Mouse (Mus musculus) liver, postnatal 0 days (tissue): Measurements from ENCODE around the gene Npl. TPM values are rescaled to one million over a fixed set of nuclear protein-coding genes. Genes with fewer than 3 reads are reported as not detected.

Experiments
- ATAC-seq: fragments of 200-750 bp; cut with Nextera tagmentation; 2 replicates; pipeline ENCODE4 v1.8.0; 2017; ENCODE audit warnings: mild to moderate bottlenecking, moderate library complexity
- DNase-seq: peaks from one replicate; pipeline ENCODE4 v3.0.0-alpha.2; 2016
- H3K27ac ChIP-seq: fragments of 300-500 bp; sonication (generic); 2 replicates; pipeline ENCODE4 v1.5.1; 2014; ENCODE audit warnings: antibody characterized with exemption, moderate library complexity, mild to moderate bottlenecking, low read depth
- H3K27me3 ChIP-seq: fragments of 300-500 bp; sonication (generic); 2 replicates; pipeline ENCODE4 v1.6.1; 2014; ENCODE audit warnings: low read length, control low read depth, mixed read lengths; ENCODE audit not compliant: insufficient read depth
- H3K36me3 ChIP-seq: fragments of 300-500 bp; sonication (generic); replicated peaks from 2 replicates; pipeline ENCODE4 v1.6.1; 2014; ENCODE audit warnings: mild to moderate bottlenecking, control low read depth, low read length, moderate library complexity, mixed read lengths; ENCODE audit not compliant: insufficient read depth
- H3K4me1 ChIP-seq: fragments of 300-500 bp; sonication (generic); 2 replicates; pipeline ENCODE4 v1.6.1; 2014; ENCODE audit warnings: antibody characterized with exemption, mild to moderate bottlenecking, control low read depth; ENCODE audit not compliant: insufficient read depth
- H3K4me2 ChIP-seq: fragments of 300-500 bp; sonication (generic); 2 replicates; pipeline ENCODE4 v1.6.1; 2014; ENCODE audit warnings: low read depth, mild to moderate bottlenecking, low read length, moderate library complexity, mixed read lengths
- H3K4me3 ChIP-seq: fragments of 300-500 bp; sonication (generic); 2 replicates; pipeline ENCODE4 v1.5.1; 2014; ENCODE audit warnings: low read depth, low read length
- H3K9ac ChIP-seq: fragments of 300-500 bp; sonication (generic); replicated peaks from 2 replicates; pipeline ENCODE4 v1.6.1; 2014; ENCODE audit warnings: mild to moderate bottlenecking, moderate library complexity
- H3K9me3 ChIP-seq: fragments of 300-500 bp; sonication (generic); 2 replicates; pipeline ENCODE4 v1.6.1; 2016; ENCODE audit warnings: mild to moderate bottlenecking, control low read depth, low read length, mixed read lengths
- CTCF ChIP-seq: sonication (generic); IDR thresholded peaks from 2 replicates; pipeline ENCODE4 v1.5.1; 2016; ENCODE audit warnings: antibody characterized with exemption, low read depth
- EP300 ChIP-seq: IDR thresholded peaks from 2 replicates; pipeline ENCODE4 v1.6.1; 2016; ENCODE audit warnings: antibody characterized with exemption, low read depth, mild to moderate bottlenecking
- WGBS: fragments of 180-500 bp; shearing (Covaris S2); extraction: QIAGEN DNeasy Blood & Tissue Kit; methylation state at CpG from one replicate; pipeline ENCODE4 v1.1.7; 2014; ENCODE audit not compliant: insufficient replicate concordance; 5-methylcytosine and 5-hydroxymethylcytosine counted together
- polyA plus RNA-seq: library from polyadenylated mRNA; unstranded; fragments of >200 nt; fragmentation: Nextera tagmentation; extraction: Ambion mirVana; gene quantifications from 2 replicates; pipeline ENCODE4 v1.2.1, GENCODE M21; 2015

Gene Npl
- polyA plus RNA-seq, 1 experiment from 2014 or later: 6.8 TPM

GRCm38 (mm10) chr1:153556202-153556601 lies 6.4 kb upstream of the Npl start:
- Histone ChIP-seq H3K27ac (no peak overlapping the region), H3K4me3 (no peak overlapping the region), H3K4me1 (no peaks in the 10 kb centered on the region), H3K27me3 (no peaks in the 10 kb centered on the region), H3K9me3 (no peaks in the 10 kb centered on the region), H3K9ac (no peak overlapping the region), H3K4me2 (no peak overlapping the region), H3K36me3 (no peaks in the 10 kb centered on the region)
- ATAC-seq (no peak), DNase-seq (no peak)
- TF ChIP-seq EP300 (no peak), CTCF (no peak)
- 87% methylated on average over 4 of the region's 4 CpGs for WGBS

GRCm38 (mm10) chr1:153550814-153551213 lies 969 bp upstream of the Npl start:
- H3K4me3 ChIP-seq: no peak overlapping the region
- no peaks in the 10 kb centered on the region for H3K9me3 ChIP-seq
- TF ChIP-seq CTCF (peak; percentile 67), EP300 (no peak)
- H3K4me1 ChIP-seq: no peaks in the 10 kb centered on the region
- DNase-seq (peak; percentile 69), ATAC-seq (peak; percentile 37; the same call in 1 of the 2 replicates)
- H3K27ac ChIP-seq: no peak overlapping the region
- WGBS: 14% methylated on average over 3 of the region's 3 CpGs
- no peaks in the 10 kb centered on the region for H3K27me3 ChIP-seq
- H3K9ac ChIP-seq: no peak overlapping the region
- H3K36me3 ChIP-seq: no peaks in the 10 kb centered on the region
- no peak overlapping the region for H3K4me2 ChIP-seq

- H3K4me2 ChIP-seq: no peak overlapping the region
- WGBS: 48% methylated on average over 8 of the region's 8 CpGs
- DNase-seq (no peak), ATAC-seq (no peak)
- TF ChIP-seq EP300: no peak
- no peak for TF ChIP-seq CTCF
- no peak overlapping the region for H3K9ac ChIP-seq
- H3K27ac ChIP-seq: no peak overlapping the region
- no peak overlapping the region for H3K4me3 ChIP-seq
- H3K36me3 ChIP-seq: no peaks in the 10 kb centered on the region
- H3K9me3 ChIP-seq: no peaks in the 10 kb centered on the region
- H3K4me1 ChIP-seq: no peaks in the 10 kb centered on the region
- no peaks in the 10 kb centered on the region for H3K27me3 ChIP-seq
Measured at GRCm38 (mm10) chr1:153547555-153547954, 2.3 kb downstream of the Npl start.

GRCm38 (mm10) chr1:153545196-153545595 lies 4.6 kb downstream of the Npl start:
- Histone ChIP-seq H3K9ac (no peak overlapping the region), H3K4me3 (no peak overlapping the region), H3K9me3 (no peaks in the 10 kb centered on the region), H3K4me1 (no peaks in the 10 kb centered on the region), H3K27ac (no peak overlapping the region), H3K36me3 (no peaks in the 10 kb centered on the region), H3K27me3 (no peaks in the 10 kb centered on the region), H3K4me2 (no peak overlapping the region)
- DNase-seq (no peak), ATAC-seq (no peak)
- TF ChIP-seq CTCF: no peak
- TF ChIP-seq EP300: no peak
- 74% methylated on average over 2 of the region's 2 CpGs for WGBS

- peak overlapping the region; percentile 34; the same call in 1 of the 2 replicates for H3K27ac ChIP-seq
- peak; percentile 79 for ATAC-seq
Measured at GRCm38 (mm10) chr1:153542726-153543320, 7.0 kb downstream of the Npl start.

GRCm38 (mm10) chr1:153540753-153541152 lies 9.1 kb downstream of the Npl start:
- DNase-seq (no peak), ATAC-seq (no peak)
- Histone ChIP-seq H3K9me3 (no peaks in the 10 kb centered on the region), H3K4me3 (no peak overlapping the region), H3K9ac (no peak overlapping the region), H3K4me1 (no peaks in the 10 kb centered on the region), H3K36me3 (no peaks in the 10 kb centered on the region), H3K27me3 (no peaks in the 10 kb centered on the region), H3K4me2 (no peak overlapping the region), H3K27ac (no peak overlapping the region)
- no peak for TF ChIP-seq EP300
- TF ChIP-seq CTCF: no peak
- WGBS: 62% methylated on average over 3 of the region's 3 CpGs

More at GRCm38 (mm10) chr1:153542726-153543320, 7.0 kb downstream of the Npl start:
- TF ChIP-seq EP300 (peak; percentile 35; the same call in 1 of the 2 replicates), CTCF (no peak)
- no peak overlapping the region for H3K9ac ChIP-seq
- WGBS: 45% methylated on average over 7 of the region's 7 CpGs
- no peaks in the 10 kb centered on the region for H3K4me1 ChIP-seq
- H3K4me3 ChIP-seq: no peak overlapping the region
- peak; percentile 19 for DNase-seq
- H3K27me3 ChIP-seq: no peaks in the 10 kb centered on the region
- H3K36me3 ChIP-seq: no peaks in the 10 kb centered on the region
- no peaks in the 10 kb centered on the region for H3K9me3 ChIP-seq
- no peak overlapping the region for H3K4me2 ChIP-seq
